Mouse (Mus musculus) ES-Bruce4 (cell line): ENCODE measurements around the gene Ccdc13.

Experiments used
- CTCF ChIP-seq: IDR thresholded peaks from one replicate; pipeline ENCODE4 v1.8.1; 2011; ENCODE audit warnings: low read depth, low read length
- EP300 ChIP-seq: IDR thresholded peaks from 2 replicates; pipeline ENCODE4 v1.6.1; 2011; ENCODE audit warnings: low read depth, low read length; ENCODE audit not compliant: insufficient read depth
- POLR2A ChIP-seq: IDR thresholded peaks from one replicate; pipeline ENCODE4 v1.8.1; 2011; ENCODE audit warnings: low read length; ENCODE audit not compliant: insufficient read depth

DNA sequence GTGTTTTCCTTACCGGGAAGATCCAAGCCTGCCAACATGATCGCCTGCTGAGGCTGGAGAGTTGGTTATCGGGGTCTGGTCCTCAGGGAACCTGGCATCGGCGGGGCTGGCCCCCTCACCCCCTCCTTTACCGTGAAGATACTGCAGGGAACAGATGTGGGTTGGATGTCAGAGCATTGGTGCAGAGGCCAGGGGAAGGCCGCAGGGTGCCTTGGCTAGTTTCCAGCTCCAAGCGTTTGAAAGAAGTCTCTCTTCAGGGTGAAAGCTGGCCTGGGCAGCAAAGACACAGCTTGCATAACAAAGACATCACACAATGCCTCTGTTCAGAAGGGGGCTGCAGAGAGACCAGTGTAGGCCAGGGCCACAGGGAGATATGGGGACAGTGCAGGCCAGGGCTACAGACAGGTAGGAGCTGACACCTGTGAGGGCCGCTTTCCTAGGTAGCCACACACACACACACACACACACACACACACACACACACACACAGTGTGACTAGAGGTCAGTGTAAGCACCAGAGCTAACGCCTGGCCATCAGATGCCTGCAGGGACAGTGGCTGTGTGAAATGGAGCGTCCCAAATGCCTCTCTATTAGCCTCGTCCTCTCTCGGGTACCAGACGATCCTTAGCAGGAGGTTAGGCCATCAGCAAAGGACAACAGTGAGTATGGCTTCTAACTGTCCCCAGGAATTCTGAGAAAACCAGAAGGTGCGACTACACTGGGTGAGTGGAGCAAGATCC lies 29.0 kb downstream of the Ccdc13 start:
- TF ChIP-seq CTCF (no peak), POLR2A (no peak), EP300 (no peak)
